Mouse (Mus musculus): ENCODE measurements at regions not wholly inside any gene's neighbourhood (a gene's known extent, or its start where the extent isn't known, plus 50 kb on each side); places are given as distances from the start of the nearest gene placed in this dataset.

GRCm38 (mm10) chr5:69954426-69954825, 362.3 kb upstream of the Gnpda2 start:
- DNase-seq (ENCODE audit: low spot score in 2 of 2), result no peak

GRCm38 (mm10) chr5:69931476-69931875, 339.3 kb upstream of the Gnpda2 start:
- peak in 1 of 2 experiments; percentile 21 for DNase-seq (ENCODE audit: low spot score in 2 of 2)
